Mouse (Mus musculus) limb, embryonic 13.5 days (tissue): ENCODE measurements at regions not wholly inside any gene's neighbourhood (a gene's known extent, or its start where the extent isn't known, plus 50 kb on each side); places are given as distances from the start of the nearest gene placed in this dataset.

ENCODE experiments used
- ATAC-seq: fragments of 200-750 bp; cut with Nextera tagmentation; 2 replicates; pipeline ENCODE4 v1.8.0; 2017; ENCODE audit warnings: low read depth, moderate number of reproducible peaks, moderate TSS enrichment; ENCODE audit not compliant: low FRiP score
- H3K27ac ChIP-seq: fragments of 300-500 bp; sonication (generic); 2 replicates; pipeline ENCODE4 v1.5.1; 2015; ENCODE audit warnings: inconsistent platforms, mild to moderate bottlenecking, moderate library complexity
- H3K27me3 ChIP-seq: fragments of 300-500 bp; sonication (generic); 2 replicates; pipeline ENCODE4 v1.6.1; 2015; ENCODE audit warnings: mild to moderate bottlenecking, inconsistent platforms
- H3K36me3 ChIP-seq: fragments of 300-500 bp; sonication (generic); 2 replicates; pipeline ENCODE4 v1.6.1; 2015; ENCODE audit warnings: inconsistent platforms, mild to moderate bottlenecking, moderate library complexity
- H3K4me1 ChIP-seq: fragments of 300-500 bp; sonication (generic); 2 replicates; pipeline ENCODE4 v1.6.1; 2015; ENCODE audit warnings: inconsistent platforms
- H3K4me2 ChIP-seq: fragments of 300-500 bp; sonication (generic); replicated peaks from 2 replicates; pipeline ENCODE4 v1.6.1; 2015; ENCODE audit warnings: inconsistent platforms, mild to moderate bottlenecking, moderate library complexity
- H3K4me3 ChIP-seq: fragments of 300-500 bp; sonication (generic); 2 replicates; pipeline ENCODE4 v1.5.1; 2015; ENCODE audit warnings: moderate library complexity, mild to moderate bottlenecking, inconsistent platforms
- H3K9ac ChIP-seq: fragments of 300-500 bp; sonication (generic); 2 replicates; pipeline ENCODE4 v1.6.1; 2015; ENCODE audit warnings: mild to moderate bottlenecking, inconsistent platforms
- H3K9me3 ChIP-seq: fragments of 300-500 bp; sonication (generic); 2 replicates; pipeline ENCODE4 v1.6.1; 2016; ENCODE audit warnings: inconsistent platforms
- whole genome bisulfite sequencing: fragments of 180-500 bp; shearing (Covaris S2); methylation state at CpG from one replicate; pipeline ENCODE4 v1.1.7; 2015; 5-methylcytosine and 5-hydroxymethylcytosine counted together

DNA sequence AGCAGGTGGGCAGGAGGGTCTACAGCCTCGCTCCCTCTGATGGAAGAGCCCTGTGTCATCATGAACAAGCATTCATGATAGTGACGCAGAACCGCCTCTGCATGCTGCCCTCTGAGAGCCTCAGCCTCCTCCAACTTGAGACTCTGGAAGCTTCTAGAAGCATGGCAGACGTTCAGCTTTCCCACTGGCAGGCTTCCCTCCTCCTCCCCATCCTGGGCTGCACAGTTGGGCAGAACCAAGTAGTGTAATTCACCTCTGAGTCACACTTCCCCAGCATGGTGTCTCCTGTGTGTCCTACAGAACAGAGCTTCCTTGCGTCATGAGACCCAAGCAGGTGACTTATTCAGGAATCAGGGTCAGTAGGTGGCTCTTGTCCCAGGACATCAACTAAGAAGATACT lies 271.3 kb upstream of the Zmiz1 start:
- H3K27me3 ChIP-seq, result no peaks in the 10 kb centered on the region
- no peaks in the 10 kb centered on the region for H3K36me3 ChIP-seq
- H3K9me3 ChIP-seq, result no peaks in the 10 kb centered on the region
- no peak overlapping the region for H3K9ac ChIP-seq
- ATAC-seq, result no peak
- no peak overlapping the region for H3K4me3 ChIP-seq
- H3K4me2 ChIP-seq, result no peak overlapping the region
- 93% methylated on average over 5 of the region's 5 CpGs for WGBS
- H3K4me1 ChIP-seq, result peaks cover 58% of the 10 kb centered on the region
- H3K27ac ChIP-seq, result no peak overlapping the region

- 88% methylated on average over 5 of the region's 5 CpGs for WGBS
- no peak overlapping the region for H3K9ac ChIP-seq
- H3K9me3 ChIP-seq, result no peaks in the 10 kb centered on the region
- ATAC-seq, result no peak
- H3K4me2 ChIP-seq, result no peak overlapping the region
- H3K27ac ChIP-seq, result no peak overlapping the region
- peaks cover 70% of the 10 kb centered on the region for H3K4me1 ChIP-seq
- H3K36me3 ChIP-seq, result no peaks in the 10 kb centered on the region
- H3K27me3 ChIP-seq, result no peaks in the 10 kb centered on the region
- no peak overlapping the region for H3K4me3 ChIP-seq
These were observed 269.7 kb upstream of the Zmiz1 start for GRCm38 (mm10) chr14:25189256-25189655.

GRCm38 (mm10) chr14:25190680-25191270 lies 268.2 kb upstream of the Zmiz1 start:
- Histone ChIP-seq H3K9me3 (no peaks in the 10 kb centered on the region), H3K27me3 (no peaks in the 10 kb centered on the region), H3K4me3 (no peak overlapping the region), H3K9ac (peak overlapping the region; percentile 25; the same call in 1 of the 2 replicates), H3K4me1 (peaks cover 70% of the 10 kb centered on the region), H3K27ac (peak overlapping the region; percentile 59), H3K4me2 (no peak overlapping the region), H3K36me3 (no peaks in the 10 kb centered on the region)
- ATAC-seq, result no peak
- 67% methylated on average over 10 of the region's 10 CpGs for WGBS

GRCm38 (mm10) chr14:25196820-25197219 lies 262.2 kb upstream of the Zmiz1 start:
- no peaks in the 10 kb centered on the region for H3K36me3 ChIP-seq
- peak; percentile 70 for ATAC-seq
- H3K4me1 ChIP-seq, result peaks cover 96% of the 10 kb centered on the region
- no peak overlapping the region for H3K9ac ChIP-seq
- H3K27me3 ChIP-seq, result no peaks in the 10 kb centered on the region
- H3K4me3 ChIP-seq, result no peak overlapping the region
- 0 out of 2 replicates have a peak overlapping the region, but pooled peaks have one; percentile 10 for H3K4me2 ChIP-seq
- H3K27ac ChIP-seq, result peak overlapping the region; percentile 83
- H3K9me3 ChIP-seq, result no peaks in the 10 kb centered on the region
- whole genome bisulfite sequencing, result 11% methylated on average over 5 of the region's 5 CpGs

- no peak overlapping the region for H3K4me3 ChIP-seq
- H3K4me1 ChIP-seq, result peaks cover 87% of the 10 kb centered on the region
- WGBS, result 62% methylated on average over 3 of the region's 3 CpGs
- no peaks in the 10 kb centered on the region for H3K36me3 ChIP-seq
- ATAC-seq, result no peak
- H3K4me2 ChIP-seq, result no peak overlapping the region
- H3K9ac ChIP-seq, result no peak overlapping the region
- no peaks in the 10 kb centered on the region for H3K27me3 ChIP-seq
- no peaks in the 10 kb centered on the region for H3K9me3 ChIP-seq
- peak overlapping the region; percentile 94 for H3K27ac ChIP-seq
These were observed 259.1 kb upstream of the Zmiz1 start for GRCm38 (mm10) chr14:25199900-25200299.

GRCm38 (mm10) chr14:25200656-25201179 lies 258.3 kb upstream of the Zmiz1 start:
- no peaks in the 10 kb centered on the region for H3K9me3 ChIP-seq
- H3K4me1 ChIP-seq, result peaks cover 83% of the 10 kb centered on the region
- no peak overlapping the region for H3K9ac ChIP-seq
- no peaks in the 10 kb centered on the region for H3K36me3 ChIP-seq
- H3K27ac ChIP-seq, result peak overlapping the region; percentile 94
- H3K4me2 ChIP-seq, result no peak overlapping the region
- ATAC-seq, result no peak
- 25% methylated on average over 4 of the region's 4 CpGs for WGBS
- no peaks in the 10 kb centered on the region for H3K27me3 ChIP-seq
- H3K4me3 ChIP-seq, result no peak overlapping the region

DNA sequence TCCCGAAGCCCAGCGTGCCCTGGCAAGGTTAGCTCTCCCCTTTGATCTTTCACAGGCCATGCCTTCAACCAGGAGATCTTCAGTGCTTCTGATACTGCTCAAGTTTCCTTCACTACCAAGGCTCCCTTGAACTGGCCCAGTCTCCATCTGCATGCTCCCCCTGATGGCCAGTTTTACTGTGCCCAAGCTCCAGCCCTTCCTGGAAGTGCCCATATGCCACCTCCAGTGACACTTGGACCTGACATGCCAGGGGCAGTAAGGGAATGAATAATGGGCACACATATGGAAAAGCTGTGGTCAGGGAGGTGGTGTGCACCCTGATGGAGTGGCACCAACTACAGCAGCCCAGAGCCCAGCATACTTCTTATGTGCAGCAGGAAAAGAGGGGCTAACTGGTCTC lies 256.7 kb upstream of the Zmiz1 start:
- Histone ChIP-seq H3K4me3 (no peak overlapping the region), H3K4me2 (no peak overlapping the region), H3K9ac (no peak overlapping the region), H3K4me1 (peaks cover 83% of the 10 kb centered on the region), H3K36me3 (no peaks in the 10 kb centered on the region), H3K27ac (no peak overlapping the region), H3K9me3 (no peaks in the 10 kb centered on the region), H3K27me3 (no peaks in the 10 kb centered on the region)
- 78% methylated on average over 2 of the region's 2 CpGs for WGBS
- no peak for ATAC-seq

DNA sequence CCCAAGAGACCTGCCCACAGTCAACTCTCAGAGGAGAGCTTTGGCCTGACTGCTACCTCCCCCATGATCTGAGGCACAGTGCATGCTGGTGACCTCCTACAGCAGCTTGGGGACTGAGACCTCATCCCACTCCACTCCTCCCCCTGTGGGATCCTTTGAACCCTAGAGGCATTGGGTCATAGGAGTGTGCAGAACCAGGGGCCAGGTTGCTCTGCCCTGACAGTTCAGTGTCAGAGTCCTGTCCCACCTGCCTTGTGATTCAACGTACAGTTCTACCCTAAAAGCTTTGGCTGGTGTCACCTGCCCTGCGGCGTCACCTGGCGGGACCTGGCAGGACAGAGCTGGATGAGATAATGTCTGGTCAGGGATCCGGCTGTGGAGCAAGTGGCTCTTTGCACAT lies 254.9 kb upstream of the Zmiz1 start:
- Histone ChIP-seq H3K9me3 (no peaks in the 10 kb centered on the region), H3K27me3 (no peaks in the 10 kb centered on the region), H3K4me2 (no peak overlapping the region), H3K36me3 (no peaks in the 10 kb centered on the region), H3K27ac (peak overlapping the region; percentile 45; the same call in 1 of the 2 replicates), H3K4me3 (no peak overlapping the region), H3K4me1 (peaks cover 80% of the 10 kb centered on the region), H3K9ac (no peak overlapping the region)
- no peak for ATAC-seq
- WGBS, result 80% methylated on average over 5 of the region's 5 CpGs

- peak; percentile 68 for ATAC-seq
- H3K4me2 ChIP-seq, result 0 out of 2 replicates have a peak overlapping the region, but pooled peaks have one; percentile 5
- no peaks in the 10 kb centered on the region for H3K9me3 ChIP-seq
- peaks cover 54% of the 10 kb centered on the region for H3K4me1 ChIP-seq
- H3K4me3 ChIP-seq, result no peak overlapping the region
- no peaks in the 10 kb centered on the region for H3K36me3 ChIP-seq
- H3K9ac ChIP-seq, result peak overlapping the region; percentile 27; the same call in 1 of the 2 replicates
- no peaks in the 10 kb centered on the region for H3K27me3 ChIP-seq
- H3K27ac ChIP-seq, result peak overlapping the region; percentile 79
- 22% methylated on average over 4 of the region's 4 CpGs for WGBS
These were observed 252.1 kb upstream of the Zmiz1 start for GRCm38 (mm10) chr14:25206855-25207254.

GRCm38 (mm10) chr14:25207422-25207821 lies 251.6 kb upstream of the Zmiz1 start:
- WGBS, result 41% methylated on average over 5 of the region's 5 CpGs
- Histone ChIP-seq H3K9me3 (no peaks in the 10 kb centered on the region), H3K4me2 (0 out of 2 replicates have a peak overlapping the region, but pooled peaks have one; percentile 5), H3K9ac (peak overlapping the region; percentile 27; the same call in 1 of the 2 replicates), H3K36me3 (no peaks in the 10 kb centered on the region), H3K4me3 (no peak overlapping the region), H3K27ac (peak overlapping the region; percentile 79), H3K27me3 (no peaks in the 10 kb centered on the region), H3K4me1 (peaks cover 48% of the 10 kb centered on the region)
- ATAC-seq, result no peak

GRCm38 (mm10) chr14:25208221-25209056 lies 250.5 kb upstream of the Zmiz1 start:
- H3K4me2 ChIP-seq, result no peak overlapping the region
- H3K9me3 ChIP-seq, result no peaks in the 10 kb centered on the region
- no peak overlapping the region for H3K9ac ChIP-seq
- WGBS, result 44% methylated on average over 9 of the region's 9 CpGs
- no peaks in the 10 kb centered on the region for H3K27me3 ChIP-seq
- H3K4me1 ChIP-seq, result peaks cover 46% of the 10 kb centered on the region
- no peaks in the 10 kb centered on the region for H3K36me3 ChIP-seq
- no peak overlapping the region for H3K4me3 ChIP-seq
- no peak for ATAC-seq
- no peak overlapping the region for H3K27ac ChIP-seq

DNA sequence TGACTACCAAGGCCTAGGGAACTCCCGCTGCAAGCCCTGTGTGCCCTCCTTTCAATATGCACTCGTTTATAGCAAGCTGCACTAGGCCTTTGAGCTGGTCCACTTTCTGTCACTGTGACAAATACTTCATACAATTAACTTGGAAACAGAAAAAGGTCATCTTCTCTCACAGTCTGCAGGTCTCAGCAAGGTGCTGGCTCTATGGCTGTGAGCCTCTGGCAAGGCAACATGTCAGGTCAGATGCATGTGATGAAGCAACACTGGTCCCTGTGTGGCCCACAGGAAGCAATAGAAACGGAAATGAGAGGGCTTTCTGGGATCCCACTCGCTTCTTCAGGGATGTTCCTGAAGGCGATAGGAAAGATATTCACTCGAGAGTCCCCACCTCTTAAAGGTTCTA lies 245.9 kb upstream of the Zmiz1 start:
- no peaks in the 10 kb centered on the region for H3K36me3 ChIP-seq
- H3K27ac ChIP-seq, result no peak overlapping the region
- H3K4me3 ChIP-seq, result no peak overlapping the region
- peaks cover 7% of the 10 kb centered on the region for H3K4me1 ChIP-seq
- no peaks in the 10 kb centered on the region for H3K9me3 ChIP-seq
- ATAC-seq, result no peak
- no peak overlapping the region for H3K9ac ChIP-seq
- H3K27me3 ChIP-seq, result no peaks in the 10 kb centered on the region
- H3K4me2 ChIP-seq, result no peak overlapping the region
- WGBS, result 69% methylated on average over 6 of the region's 6 CpGs
